ENCODE assay signal across 27 mouse cellular contexts in the genomic region with DNA sequence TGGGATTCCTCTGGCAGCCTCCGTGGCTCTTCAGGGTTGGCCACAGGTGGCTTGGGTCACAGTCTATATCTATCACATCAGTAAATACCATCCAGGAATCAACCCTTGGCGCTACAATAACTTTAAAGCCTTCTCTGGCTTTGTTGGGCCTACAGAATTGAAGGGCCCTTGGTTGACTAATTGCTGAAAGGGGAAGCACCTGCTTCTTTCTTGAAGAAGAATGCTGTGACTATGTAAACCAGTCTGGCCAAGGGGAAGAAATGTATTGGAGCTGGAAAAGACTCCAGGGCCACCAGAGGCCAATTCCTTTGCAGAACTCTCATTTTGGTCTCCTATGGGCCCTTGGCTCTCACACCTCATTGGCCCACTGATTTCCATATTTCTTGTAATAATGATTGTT. TPM values are rescaled to one million over a fixed set of nuclear protein-coding genes. Genes with fewer than 3 reads are reported as not detected.
DNase-seq lines count a peak whose midpoint lies in the region; ATAC-seq and TF ChIP-seq lines count a peak whose summit lies in the region.
"Had no signal": no experiment of that assay in that cellular context is flagged by ENCODE, and none has a peak within 500 bp of the region (broad histone marks: within the 10 kb centered on the region; RNA-seq: fewer than 3 reads in every experiment).

No protein-coding gene starts in this region.

- no peak for TF ChIP-seq CTCF in bone marrow macrophage, adult 2 months (IDR thresholded peaks at IDR 0.05; ENCODE audit: low read depth, low read length)

- peak overlapping the region; percentile 36 for H3K27ac ChIP-seq in bone marrow macrophage, adult 2 months (ENCODE audit: insufficient read depth, low read depth, low read length)
- H3K27ac ChIP-seq in macrophage, result peak overlapping the region; percentile 58
- H3K27ac ChIP-seq: embryonic facial prominence, embryonic 13.5 days; embryonic facial prominence, embryonic 15.5 days; forebrain, embryonic 10.5 days; forebrain, embryonic 12.5 days had no signal

- no peaks in the 10 kb centered on the region for H3K36me3 ChIP-seq in macrophage (ENCODE audit: inconsistent target)
- H3K36me3 ChIP-seq: embryonic facial prominence, embryonic 13.5 days; embryonic facial prominence, embryonic 15.5 days; forebrain, embryonic 10.5 days; forebrain, embryonic 12.5 days; G1E had no signal

- TF ChIP-seq POLR2A in bone marrow macrophage, adult 2 months (IDR thresholded peaks at IDR 0.05; ENCODE audit: borderline replicate concordance, low read depth, low read length), result no peak

- no peak overlapping the region for H3K4me3 ChIP-seq in bone marrow macrophage, adult 2 months (ENCODE audit: insufficient read depth, low read length)
- H3K4me3 ChIP-seq in macrophage (ENCODE audit: inconsistent target), result no peak overlapping the region
- H3K4me3 ChIP-seq: embryonic facial prominence, embryonic 13.5 days; embryonic facial prominence, embryonic 15.5 days; erythroblast, embryonic 14.5 days; forebrain, embryonic 10.5 days; forebrain, embryonic 12.5 days had no signal

- peaks cover 23% of the 10 kb centered on the region for H3K4me1 ChIP-seq in bone marrow macrophage, adult 2 months (ENCODE audit: control insufficient read depth, insufficient read depth, low read length)
- H3K4me1 ChIP-seq: embryonic facial prominence, embryonic 13.5 days; embryonic facial prominence, embryonic 15.5 days; forebrain, embryonic 12.5 days had no signal

- H3K79me2 ChIP-seq in macrophage (ENCODE audit: inconsistent target), result no peaks in the 10 kb centered on the region

- no peak for ATAC-seq in frontal cortex, adult (ENCODE audit: low TSS enrichment)
- ATAC-seq: forebrain, embryonic 14.5 days; forebrain, embryonic 16.5 days; Patski had no signal

- 95% methylated on average over 2 of the region's 2 CpGs for WGBS in macrophage (ENCODE audit: missing documents)

- DNase-seq in heart, adult 11 months, result peak; percentile 75
- no peak for DNase-seq in heart, adult 18-20 months
- DNase-seq in lung, postnatal 36 days, result no peak
- no peak for DNase-seq in retina, embryonic 14.5 days (ENCODE audit: low spot score)
- DNase-seq: adrenal gland, adult 8-10 months; adrenal gland, postnatal 14 days; adrenal gland, postnatal 36 days; B cell, adult 2 months; cerebellum, adult 11 months; cerebellum, adult 18-20 months; cerebellum, adult 8-10 months; cerebellum, adult 9-11 months; cerebellum, postnatal 14 days; cerebellum, postnatal 36 days; embryo, embryonic 11 days had no signal

RNA-seq across cellular contexts. Expression of a gene that starts 25.0 kb away (rescaled TPM):
- total RNA-seq in heart, adult 18-20 months (2021), result 1 to 10 TPM; 4.0 to 4.4 TPM
- polyA plus RNA-seq in bone marrow macrophage, adult 2 months (2012; ENCODE audit: insufficient read depth, insufficient read length, missing spikeins), result 6.2 and 8.1 TPM in 2 replicates
- total RNA-seq in macrophage (2018; cell fraction: chromatin; rRNA removed), result 100 to 1,000 TPM in 5 of 26 experiments, 10 to 100 TPM in 18, 1 to 10 TPM in 3; 7.8 to 337 (median 23.7) TPM
- total RNA-seq in macrophage (2018; cell fraction: cytosol; rRNA removed), result 10 to 100 TPM in 15 of 26 experiments, 1 to 10 TPM in 11; 6.3 to 85.8 (median 10.7) TPM
- 100 to 1,000 TPM in 5 of 26 experiments, 10 to 100 TPM in 20, 1 to 10 TPM in 1; 5.2 to 194 (median 24.0) TPM for total RNA-seq in macrophage (2018; cell fraction: nucleus; rRNA removed)
- polyA plus RNA-seq in macrophage (2018), result 4.5 to 9.8 TPM (median 9.4 TPM) in 3 replicates
